Mouse (Mus musculus): Measurements from ENCODE around the gene Dpy30. TPM values are rescaled to one million over a fixed set of nuclear protein-coding genes. Genes with fewer than 3 reads are reported as not detected.
A peak's percentile ranks its signal among the peaks of the same experiment; 100 is the strongest.

The Dpy30 gene
- total RNA-seq, 2 experiments from 2014 or later: 45.5 to 48.9 TPM

DNA sequence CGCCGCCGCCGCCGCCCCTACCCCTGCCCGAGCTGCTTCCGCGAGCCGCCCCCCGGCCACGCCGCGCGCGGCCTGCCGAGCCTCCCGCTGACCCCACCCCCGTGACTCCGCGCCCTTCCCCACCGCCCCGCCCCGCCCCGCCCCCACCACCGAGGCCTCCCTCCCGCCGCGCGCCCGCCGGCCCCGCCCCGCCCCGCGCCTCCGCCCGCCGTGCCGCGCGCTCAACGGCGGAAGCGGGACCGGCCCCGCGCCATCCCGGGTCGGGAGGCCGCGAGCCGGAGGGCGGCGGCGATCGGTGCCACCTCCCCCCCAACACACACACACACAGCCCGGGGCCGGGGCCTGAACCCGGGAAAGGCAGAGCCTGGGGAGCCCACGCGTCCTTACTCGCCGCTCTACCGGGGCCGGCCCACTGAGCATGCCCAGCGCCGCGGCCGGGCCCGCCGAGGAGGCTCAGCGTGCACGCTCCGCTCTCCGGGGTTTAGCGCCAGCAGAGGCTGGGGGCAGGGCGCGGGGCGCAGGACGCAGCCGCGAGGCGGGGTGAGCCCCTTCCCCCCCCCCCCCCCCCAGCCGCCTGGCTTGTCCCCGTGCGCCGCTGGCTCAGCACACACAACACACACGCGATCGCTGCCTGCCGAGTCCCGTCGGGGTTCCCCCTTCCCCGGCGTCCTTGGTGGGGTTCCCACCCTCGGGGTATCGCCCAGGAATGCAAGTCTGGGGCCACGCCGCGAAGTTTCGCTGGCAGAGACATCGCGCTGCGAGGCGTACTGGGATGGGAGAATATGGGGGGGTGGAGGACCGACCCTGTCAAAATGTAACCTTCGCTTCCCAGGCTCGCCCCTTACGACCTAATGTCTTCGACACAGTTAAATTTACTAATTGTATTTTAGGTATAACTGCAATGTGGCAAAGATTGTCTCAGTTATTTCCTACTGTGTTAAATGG lies 28.4 kb downstream of the Dpy30 start, which contains the start of gene Memo1:
Gene Memo1, minus strand, starts transcription at position 496 of the 945 bp plus-strand sequence.
- intact Hi-C loops (cut with DNase I): loop anchor here (1.0 to 10.0 kb wide), 7 partner anchors 30 to 380 kb away; partner anchors contain the start of genes Slc30a6 and Spast
- peak; percentile 80 to 89 for DNase-seq

DNA sequence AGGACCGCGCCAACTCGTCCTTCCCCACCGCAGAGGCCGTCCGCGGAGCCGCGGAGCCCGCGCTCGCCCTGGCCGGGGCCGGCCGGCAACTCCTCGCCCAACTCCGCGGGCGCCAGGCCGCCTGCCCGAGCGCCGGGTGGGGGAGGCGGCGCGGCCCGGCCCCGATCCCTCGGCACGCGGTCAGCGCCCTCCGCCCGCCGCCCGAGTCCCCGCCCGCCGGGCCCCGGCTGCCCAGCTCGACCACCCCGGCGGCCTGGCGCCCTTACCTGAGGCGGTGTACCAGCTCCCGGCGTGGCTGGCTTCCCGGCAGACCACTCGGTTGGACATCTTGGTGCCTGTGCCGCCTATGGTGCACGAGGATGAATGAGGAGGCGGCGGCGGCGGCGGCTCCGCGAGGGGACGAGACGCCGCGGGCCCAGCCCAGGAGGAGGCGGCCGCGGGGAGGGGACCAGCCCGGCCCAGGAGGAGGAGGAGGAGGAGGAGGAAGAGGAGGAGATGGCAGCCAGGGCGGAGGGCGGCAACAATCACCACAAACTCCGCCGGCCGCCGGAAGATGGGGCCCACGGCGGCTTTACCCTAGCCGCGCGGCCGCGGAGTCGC lies 29.2 kb downstream of the Dpy30 start:
- intact Hi-C loops (cut with DNase I): loop anchor here (1.0 to 10.0 kb wide), 7 partner anchors 30 to 380 kb away; partner anchors contain the start of genes Slc30a6 and Spast
- DNase-seq: peak in 1 of 2 experiments; percentile 83

DNA sequence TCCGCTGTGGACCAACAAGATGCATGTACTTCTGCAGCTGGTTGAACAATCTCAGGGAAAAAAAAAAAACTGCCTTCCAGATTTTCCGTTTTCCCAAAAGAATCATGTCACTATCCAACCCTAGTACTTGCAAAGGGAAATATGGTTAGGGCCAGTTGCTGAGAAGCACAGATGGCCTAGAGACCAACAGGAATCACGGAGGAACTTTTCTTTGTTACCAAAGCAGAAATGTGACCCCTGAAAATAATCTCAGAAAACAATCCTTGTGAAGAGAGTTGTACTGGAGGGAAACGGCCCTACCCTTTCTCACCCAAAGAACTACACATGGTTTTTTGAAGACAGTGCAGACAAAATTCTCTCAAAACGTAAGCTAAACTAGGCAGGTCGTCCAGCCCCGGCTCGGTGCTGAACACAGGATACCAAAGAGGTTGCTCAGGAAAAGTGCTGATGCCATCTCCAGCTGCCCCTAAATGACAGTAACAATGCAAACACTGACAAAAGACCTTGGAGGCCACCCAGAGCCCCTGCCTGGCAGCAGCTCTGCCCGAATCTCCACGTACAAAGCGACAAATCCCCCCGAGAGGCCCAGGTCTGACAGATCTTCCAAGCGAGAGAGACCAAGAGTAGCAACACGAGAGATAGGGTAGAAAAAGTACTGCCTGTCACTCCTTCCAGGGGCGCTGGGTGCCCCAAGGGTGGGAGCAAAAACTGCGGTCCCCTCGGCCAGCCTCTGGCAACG lies 29.9 kb downstream of the Dpy30 start:
- DNase-seq: peak; percentile 18 to 46
- intact Hi-C loops (cut with DNase I): loop anchor here (2.0 to 10.0 kb wide), 4 partner anchors 29 to 379 kb away; no protein-coding TSS in a partner anchor

DNA sequence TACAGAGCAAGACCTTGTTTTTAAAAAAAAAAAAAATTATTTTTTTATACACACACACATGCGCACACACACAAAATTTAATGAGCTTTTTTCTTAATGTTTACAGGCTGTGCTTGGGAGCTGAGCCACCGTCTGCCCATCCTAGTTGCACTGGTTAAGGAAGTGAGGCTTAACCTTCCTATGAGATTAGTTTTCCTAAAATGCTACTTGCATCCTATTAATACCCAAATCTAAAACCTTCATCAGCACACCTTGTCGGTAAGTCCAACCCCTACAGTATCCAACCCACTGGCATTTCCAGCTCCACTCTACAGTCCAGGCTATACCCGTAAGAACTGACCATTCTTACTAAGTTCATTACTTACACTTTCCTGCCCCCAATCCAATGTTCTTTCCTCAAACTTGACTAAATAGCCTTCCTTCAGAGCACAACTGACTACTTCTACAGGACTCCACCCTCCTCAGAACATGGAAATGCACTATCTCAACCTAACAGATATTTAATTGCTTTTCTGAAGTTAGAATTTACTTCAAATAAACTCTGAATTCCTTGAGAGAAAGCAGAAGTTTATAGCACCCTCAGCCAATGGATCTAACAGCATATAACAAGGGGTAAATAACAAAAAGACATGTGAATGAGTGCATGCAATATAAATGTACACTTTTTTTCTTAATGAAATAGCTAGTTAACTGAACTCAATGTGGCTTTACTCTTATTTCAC lies 31.9 kb downstream of the Dpy30 start:
- DNase-seq: no peak
- intact Hi-C loops (cut with DNase I): loop anchor here (10.0 kb wide), 2 partner anchors 347 to 377 kb away; no protein-coding TSS in a partner anchor

DNA sequence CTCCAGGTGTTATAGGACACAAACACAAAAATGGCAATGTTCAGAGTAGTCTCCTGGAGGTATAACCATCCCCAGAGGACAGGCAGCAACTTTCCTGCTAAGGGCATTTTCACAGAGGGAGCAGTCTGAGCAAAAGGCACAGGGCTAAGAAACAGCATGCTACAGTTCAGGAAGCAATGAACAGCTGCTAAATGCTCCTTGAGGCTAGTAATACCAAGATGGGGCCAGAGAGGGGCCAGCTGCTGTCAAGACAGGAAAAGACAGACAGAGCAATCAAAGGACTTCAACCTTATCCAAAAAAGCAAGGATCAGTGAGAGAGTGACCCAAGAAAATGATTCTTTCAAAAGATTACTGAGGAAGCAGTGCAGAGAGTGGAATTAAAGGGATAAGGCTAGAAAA lies 32.9 kb downstream of the Dpy30 start:
- DNase-seq: no peak
- intact Hi-C loops (cut with DNase I): loop anchor here (10.0 kb wide), 2 partner anchors 346 to 376 kb away; no protein-coding TSS in a partner anchor

- intact Hi-C loops (cut with DNase I): loop anchor here (10.0 kb wide), 2 partner anchors 345 to 375 kb away; no protein-coding TSS in a partner anchor
- no peak for DNase-seq
Observed at GRCm38 (mm10) chr17:74290198-74290597, 33.5 kb downstream of the Dpy30 start.

- DNase-seq: no peak
- intact Hi-C loops (cut with DNase I): no loop called here
Observed at GRCm38 (mm10) chr17:74288626-74289025, 35.1 kb downstream of the Dpy30 start.

- intact Hi-C loops (cut with DNase I): no loop called here
- no peak for DNase-seq
Observed at GRCm38 (mm10) chr17:74286140-74286730, 37.5 kb downstream of the Dpy30 start.

DNA sequence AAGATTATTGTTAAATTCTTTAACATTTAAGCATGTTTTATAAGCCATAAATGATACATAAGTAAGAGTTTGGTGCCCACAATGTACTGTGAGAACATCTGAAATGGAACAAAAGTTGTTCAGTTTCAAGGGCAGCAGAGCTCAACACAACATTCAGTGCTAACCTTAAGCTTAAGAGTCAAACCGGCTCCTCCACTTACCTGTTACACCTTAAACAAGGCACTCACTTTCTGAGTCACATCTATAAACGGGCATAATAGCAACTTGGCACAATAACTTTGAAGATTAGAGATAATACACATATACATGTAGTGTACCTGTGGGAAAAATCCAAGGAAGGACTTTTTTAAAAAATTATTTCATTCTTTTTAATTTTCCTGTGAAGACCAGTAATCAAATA lies 38.0 kb downstream of the Dpy30 start:
- intact Hi-C loops (cut with DNase I): no loop called here
- no peak for DNase-seq

DNA sequence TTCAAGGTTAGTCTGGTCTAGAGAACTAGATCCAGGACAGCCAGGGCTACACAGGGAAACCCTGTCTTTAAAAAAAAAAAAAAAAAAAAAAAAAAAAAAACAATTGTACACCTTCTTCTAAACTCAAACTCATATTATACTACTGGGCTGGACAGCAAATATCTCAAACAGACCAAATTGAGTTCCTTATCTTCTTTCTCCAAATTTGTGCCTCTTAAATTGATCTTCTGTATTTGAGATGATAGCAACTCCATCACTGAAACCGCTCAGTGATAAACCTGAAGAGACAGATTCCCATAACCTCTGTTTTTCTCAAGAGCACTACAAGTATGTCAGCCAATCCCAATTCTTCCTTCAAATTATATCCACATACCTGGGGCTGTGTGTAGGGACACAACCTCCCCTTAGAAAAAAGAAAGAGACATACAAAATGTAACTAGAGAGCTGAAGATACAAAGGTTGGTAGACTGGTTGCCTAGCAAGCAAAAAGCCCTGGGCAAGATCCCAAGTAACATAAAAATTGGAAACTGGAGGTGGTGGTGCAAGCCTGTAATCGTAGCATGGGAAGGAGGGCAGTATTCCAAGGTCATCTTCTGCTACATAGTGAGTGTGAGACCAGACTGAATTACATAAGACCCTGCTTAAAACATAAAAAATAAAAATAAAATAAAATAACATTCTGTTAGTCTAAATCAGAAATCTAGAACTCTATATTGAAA lies 39.2 kb downstream of the Dpy30 start:
- no peak for DNase-seq
- intact Hi-C loops (cut with DNase I): no loop called here

DNA sequence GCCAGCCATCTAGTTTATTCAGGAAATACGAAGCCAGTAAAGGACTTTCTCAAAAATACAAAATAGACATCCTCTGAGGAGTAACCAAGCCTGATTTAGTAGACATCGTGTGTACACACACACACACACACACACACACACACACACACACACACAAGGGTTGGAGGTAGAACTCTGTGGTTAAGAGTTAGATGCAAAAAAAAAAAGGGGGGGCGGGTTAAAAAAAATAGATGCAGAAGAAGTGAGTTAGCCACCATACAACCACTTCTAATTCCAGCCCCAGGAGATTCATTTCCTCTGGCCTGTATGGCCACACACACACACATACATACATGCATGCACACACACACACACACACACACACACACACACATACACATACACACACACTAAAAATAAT lies 41.7 kb downstream of the Dpy30 start:
- no peak for DNase-seq
- intact Hi-C loops (cut with DNase I): no loop called here

GRCm38 (mm10) chr17:74278966-74279869 lies 44.5 kb downstream of the Dpy30 start:
- intact Hi-C loops (cut with DNase I): no loop called here

DNA sequence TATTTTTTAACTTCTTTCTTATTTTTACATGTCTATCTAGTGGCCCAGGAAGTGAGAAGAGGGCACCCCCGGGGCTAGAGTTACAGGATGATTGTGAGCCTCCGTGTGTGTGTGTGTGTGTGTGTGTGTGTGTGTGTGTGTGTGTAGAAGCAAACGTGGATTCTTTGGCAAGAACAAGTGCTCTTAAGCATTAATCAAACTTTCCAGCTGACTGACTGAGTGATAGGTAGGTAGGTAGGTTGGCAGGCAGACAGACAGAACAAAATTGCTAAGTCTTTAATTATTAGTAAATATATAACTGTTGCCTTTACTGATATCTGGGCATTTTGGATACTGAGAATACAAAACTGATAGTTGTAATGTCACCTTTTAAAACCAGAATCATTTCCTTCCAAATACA lies 49.3 kb downstream of the Dpy30 start:
- no peak for DNase-seq
- intact Hi-C loops (cut with DNase I): no loop called here

More at GRCm38 (mm10) chr17:74278966-74279869, 44.5 kb downstream of the Dpy30 start:
- no peak for DNase-seq

- no peak for DNase-seq
- intact Hi-C loops (cut with DNase I): no loop called here
Observed at GRCm38 (mm10) chr17:74272683-74273205, 51.0 kb downstream of the Dpy30 start.

DNA sequence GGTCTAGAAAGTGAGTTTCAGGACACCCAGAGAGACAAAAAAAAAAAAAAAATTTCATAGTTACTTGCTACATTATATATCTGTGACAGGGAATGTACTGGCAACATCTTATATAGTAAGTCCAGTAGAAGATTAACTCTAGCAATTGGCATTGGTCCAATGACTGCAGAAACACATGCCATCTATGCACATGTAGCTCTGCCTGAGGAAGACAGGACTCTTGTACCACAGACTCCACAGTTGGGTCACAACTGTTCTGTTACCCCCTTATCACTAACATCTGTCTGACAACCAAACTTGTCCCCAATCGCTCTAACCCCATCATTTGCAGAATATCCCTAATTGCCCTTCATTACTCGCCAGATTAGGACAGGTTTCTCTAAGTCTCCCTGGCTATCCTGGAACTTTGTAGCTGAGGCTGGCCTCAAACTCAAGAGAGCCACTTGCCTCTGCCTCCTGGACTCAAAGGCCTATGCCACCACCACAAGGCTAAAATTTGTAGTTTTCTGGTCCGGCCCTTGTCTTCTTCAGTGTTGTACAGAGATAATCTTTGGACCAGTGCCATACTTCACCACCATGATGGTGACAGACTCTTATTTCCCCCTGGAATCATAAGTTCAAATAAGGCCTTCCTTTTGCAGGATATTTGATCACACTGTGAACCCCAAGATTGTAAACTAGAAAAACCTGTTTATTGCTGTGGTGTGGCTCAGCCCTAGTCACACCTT lies 52.0 kb downstream of the Dpy30 start:
- intact Hi-C loops (cut with DNase I): no loop called here
- no peak for DNase-seq

- intact Hi-C loops (cut with DNase I): no loop called here
- no peak for DNase-seq
Observed at GRCm38 (mm10) chr17:74270205-74270604, 53.5 kb downstream of the Dpy30 start.
